Mouse (Mus musculus) layer of hippocampus, postnatal 25 days (tissue): ENCODE data around the gene 4933400A11Rik. TPM values are rescaled to one million over a fixed set of nuclear protein-coding genes. Genes with fewer than 3 reads are reported as not detected.

Experiments used
- total RNA-seq, 2 experiments: library from RNA; stranded (reverse); gene quantifications; 2 replicates each; pipeline ENCODE4 v1.2.3; 2021

The 4933400A11Rik gene
- total RNA-seq, 2 experiments from 2014 or later: not detected

Other genes starting within 250 kb of the 4933400A11Rik start
- gene Mid1, start 94.4 kb downstream of the 4933400A11Rik start, total RNA-seq: 10 to 100 TPM in 1 of 2 experiments, 1 to 10 TPM in 1; 7.7 to 28.8 TPM
- gene Gm21887, start 230.0 kb upstream of the 4933400A11Rik start, total RNA-seq: 100 to 1,000 TPM in 1 of 2 experiments, 10 to 100 TPM in 1; 65.7 to 260 TPM